Mouse (Mus musculus): Measurements from ENCODE around the gene Zfp740.

GRCm38 (mm10) chr15:102175736-102176319 lies 27.2 kb upstream of the Zfp740 start:
- TF ChIP-seq CTCF (IDR thresholded peaks at IDR 0.05; ENCODE audit: borderline replicate concordance, insufficient read depth, low read depth, low read length) (no peak), POLR2A (IDR thresholded peaks at IDR 0.05; ENCODE audit: borderline replicate concordance, insufficient read depth, low read length) (no peak)

Data from cerebellum, adult 2 months (tissue).